Mouse (Mus musculus): ENCODE measurements around the gene Pakap.

- TF ChIP-seq CTCF (IDR thresholded peaks at IDR 0.05; ENCODE audit: control insufficient read depth, insufficient read depth, insufficient read length) (no peak), USF1 (IDR thresholded peaks at IDR 0.05; ENCODE audit: low read depth) (no peak), CEBPB (IDR thresholded peaks at IDR 0.05; ENCODE audit: low read depth) (no peak)
These were observed 171.0 kb downstream of the Pakap start for GRCm38 (mm10) chr4:57738856-57739552.
